Mouse (Mus musculus): Measurements from ENCODE around the gene Ascl3. TPM values are rescaled to one million over a fixed set of nuclear protein-coding genes. Genes with fewer than 3 reads are reported as not detected.

The Ascl3 gene
- total RNA-seq, 2 experiments from 2014 or later: not detected

DNA sequence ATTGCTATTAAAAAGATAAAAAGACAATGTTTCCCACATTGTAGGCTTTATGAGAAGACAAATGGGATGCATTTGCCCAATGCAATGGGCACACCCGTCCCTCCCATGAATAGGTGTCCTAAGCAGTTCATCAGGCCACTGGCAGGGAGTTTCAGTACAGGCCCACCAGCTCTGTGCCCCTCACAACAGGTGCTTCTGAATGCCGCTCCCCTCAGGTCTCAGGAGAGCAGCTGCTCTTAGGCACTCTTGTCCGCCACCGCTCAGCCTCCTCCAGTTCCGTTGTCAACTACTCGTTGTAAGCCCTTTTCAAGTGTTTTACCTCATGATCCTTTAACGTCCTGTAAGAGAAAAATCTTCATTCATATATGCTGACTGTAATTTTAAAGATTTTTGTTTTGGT lies 19.3 kb downstream of the Ascl3 start:
- intact Hi-C loops (cut with DNase I): no loop called here

DNA sequence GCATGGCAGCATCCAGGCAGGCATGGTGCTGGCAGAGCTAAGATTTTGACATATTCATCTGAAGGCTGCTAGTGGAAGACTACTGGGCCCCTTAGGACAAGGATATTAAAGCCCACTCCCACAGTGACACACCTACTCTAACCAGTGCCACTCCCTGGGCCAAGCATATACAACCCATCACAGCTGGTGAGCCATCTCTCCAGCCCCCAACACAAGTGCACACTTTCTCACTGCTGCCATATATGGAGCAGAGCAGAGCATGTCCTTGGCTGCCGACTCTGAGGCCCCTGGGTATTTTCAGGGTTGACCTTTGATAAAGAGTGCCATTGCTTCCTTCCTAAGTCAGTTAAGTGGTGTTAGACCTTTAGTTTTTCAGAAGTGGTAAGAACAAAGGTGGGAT lies 21.5 kb downstream of the Ascl3 start:
- intact Hi-C loops (cut with DNase I): no loop called here
- DNase-seq (ENCODE audit: low spot score): no peak

More for the DNA sequence above, 19.3 kb downstream of the Ascl3 start:
- DNase-seq (ENCODE audit: low spot score): no peak

DNA sequence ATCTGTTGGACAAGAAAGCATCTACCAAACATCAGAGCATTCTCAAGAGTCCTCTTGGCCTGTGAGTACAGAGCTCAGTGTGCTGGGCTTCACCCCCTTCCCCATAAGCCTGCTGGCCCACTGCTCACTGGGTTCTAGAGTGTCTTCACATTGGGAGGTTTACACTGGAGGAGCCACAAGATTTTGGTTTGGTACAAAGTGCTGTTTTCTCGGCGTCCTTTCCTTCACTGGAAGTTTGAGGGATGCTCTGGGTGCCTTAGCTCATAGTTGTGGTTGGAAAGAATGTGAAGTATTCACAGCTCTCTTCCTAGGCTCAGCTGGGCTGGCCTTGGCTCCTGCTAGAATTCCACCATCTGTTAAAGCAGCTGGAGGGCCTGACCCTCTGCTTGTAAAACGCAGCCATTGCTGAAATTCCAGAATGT lies 22.6 kb downstream of the Ascl3 start:
- DNase-seq (ENCODE audit: low spot score): peak; percentile 49
- intact Hi-C loops (cut with DNase I): loop anchor here (5.0 kb wide), 3 partner anchors 182 to 373 kb away; no protein-coding TSS in a partner anchor

DNA sequence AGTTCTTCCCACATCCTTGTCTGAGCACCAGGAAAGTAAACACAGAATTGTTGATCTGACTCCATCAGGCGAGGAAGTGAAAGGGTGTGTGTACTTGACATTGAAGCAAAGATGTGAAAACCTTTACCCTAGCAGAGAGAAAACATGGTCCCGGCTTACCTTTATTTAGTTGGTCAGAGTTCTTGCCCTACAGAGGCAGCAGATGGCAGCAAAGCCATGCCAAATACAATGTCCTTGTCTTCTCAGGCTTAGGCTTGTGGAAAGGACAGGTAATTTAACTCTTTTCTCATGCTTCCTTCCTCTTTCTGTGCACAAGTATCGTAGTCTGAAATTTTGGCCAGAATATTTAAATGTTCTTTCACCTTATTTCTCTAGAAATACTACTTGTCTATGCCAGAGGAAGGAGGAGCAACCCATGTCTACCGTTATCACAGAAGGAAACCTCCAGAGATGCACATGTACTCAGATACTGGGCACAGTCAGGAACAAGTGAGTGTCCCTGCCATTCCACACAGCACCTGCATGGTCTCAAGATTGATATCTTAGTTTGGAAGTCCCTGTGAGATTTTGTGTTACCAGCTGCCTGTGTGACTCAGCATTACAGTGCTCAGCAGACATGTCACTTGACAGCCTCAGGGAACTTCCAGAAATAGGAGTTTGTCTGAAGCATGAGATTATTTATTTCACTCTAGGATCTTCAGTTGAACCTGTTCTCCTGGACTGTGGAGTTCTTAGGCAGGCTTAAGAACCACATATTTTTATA lies 24.3 kb downstream of the Ascl3 start:
- no peak for DNase-seq (ENCODE audit: low spot score)
- intact Hi-C loops (cut with DNase I): loop anchor here (5.0 kb wide), 3 partner anchors 180 to 375 kb away; no protein-coding TSS in a partner anchor

DNA sequence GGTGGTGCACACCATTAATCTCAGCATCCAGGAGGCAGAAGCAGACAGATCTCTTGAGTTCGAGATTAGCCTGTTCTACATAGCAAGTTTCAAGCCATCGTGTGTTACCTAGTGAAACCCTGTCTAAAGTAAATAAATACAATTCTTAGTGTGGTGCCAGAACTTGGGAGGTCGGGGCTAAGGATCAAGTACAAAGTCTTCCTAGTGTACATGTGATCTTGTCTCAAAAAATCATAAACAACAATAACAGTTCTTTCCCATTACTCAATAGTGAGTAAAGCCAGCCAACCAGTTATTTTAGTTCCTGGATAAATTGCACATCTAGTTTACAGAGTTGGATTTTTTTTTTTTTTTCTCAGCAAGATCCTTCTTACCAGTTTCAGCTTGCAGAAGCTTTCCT lies 27.1 kb downstream of the Ascl3 start:
- DNase-seq (ENCODE audit: low spot score): no peak
- intact Hi-C loops (cut with DNase I): no loop called here

DNA sequence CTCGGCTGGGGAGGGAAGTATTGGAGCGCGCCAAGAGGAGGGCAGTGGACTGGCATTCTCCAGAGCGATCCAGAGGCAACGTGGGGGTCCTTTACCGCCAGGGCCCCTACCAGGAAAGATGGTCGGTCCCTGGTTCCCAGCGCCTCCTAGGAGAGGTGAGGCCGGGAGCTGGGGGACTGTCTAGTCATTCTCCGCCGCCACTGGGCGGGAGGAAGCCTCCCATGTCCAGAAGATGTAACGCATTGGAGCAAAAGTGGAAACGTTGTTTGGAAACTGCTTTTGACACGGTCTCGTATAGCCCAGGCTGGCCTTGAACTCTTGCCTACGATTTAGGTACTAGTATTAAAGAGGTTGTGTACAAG lies 27.5 kb downstream of the Ascl3 start:
- no peak for DNase-seq (ENCODE audit: low spot score)
- intact Hi-C loops (cut with DNase I): no loop called here

DNA sequence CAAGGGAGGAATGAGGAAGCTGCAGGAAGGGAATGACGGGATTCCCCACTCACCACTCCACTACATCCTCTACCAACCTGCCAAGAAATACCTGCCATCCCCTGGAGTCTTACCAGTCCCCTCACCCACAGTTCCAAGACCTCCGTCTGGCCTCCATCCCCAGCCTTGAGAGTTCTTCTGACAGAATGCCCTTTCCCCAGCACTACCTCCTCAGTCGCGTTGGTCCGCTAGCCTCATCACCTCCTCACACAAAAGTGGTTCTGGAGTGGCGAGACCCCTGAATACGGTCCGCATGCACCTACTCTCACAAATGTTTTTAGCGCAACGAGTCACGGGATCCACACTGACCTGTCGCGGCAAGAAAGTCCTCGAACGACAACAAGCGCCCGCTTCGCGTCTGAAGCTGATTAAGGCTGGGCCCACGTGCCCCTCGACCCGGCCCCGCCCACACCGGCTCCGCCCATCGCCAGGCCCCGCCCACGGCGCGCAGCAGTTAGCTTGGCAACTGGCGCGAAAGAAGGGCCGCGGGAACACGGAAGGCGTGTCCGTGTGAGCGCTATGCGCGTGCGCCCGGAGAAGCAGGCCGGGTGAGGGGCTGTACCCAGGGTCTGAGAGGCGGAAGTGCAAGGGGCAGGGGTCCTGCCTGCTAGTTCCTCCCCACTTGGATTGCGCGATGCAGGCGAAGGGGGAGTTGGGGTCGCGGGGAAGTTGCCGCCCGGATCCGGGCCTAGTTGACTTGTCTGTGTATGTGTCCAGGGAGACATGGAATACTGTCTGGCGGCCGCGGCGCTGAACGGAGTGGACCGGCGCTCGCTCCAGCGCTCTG lies 28.1 kb downstream of the Ascl3 start, which contains the start of the genes St5 and Akip1:
St5 (minus strand) TSS at position 416 of the 826 bp plus-strand sequence.
Akip1 (plus strand) TSS at position 501 of the 826 bp plus-strand sequence.
- intact Hi-C loops (cut with DNase I): no loop called here

DNA sequence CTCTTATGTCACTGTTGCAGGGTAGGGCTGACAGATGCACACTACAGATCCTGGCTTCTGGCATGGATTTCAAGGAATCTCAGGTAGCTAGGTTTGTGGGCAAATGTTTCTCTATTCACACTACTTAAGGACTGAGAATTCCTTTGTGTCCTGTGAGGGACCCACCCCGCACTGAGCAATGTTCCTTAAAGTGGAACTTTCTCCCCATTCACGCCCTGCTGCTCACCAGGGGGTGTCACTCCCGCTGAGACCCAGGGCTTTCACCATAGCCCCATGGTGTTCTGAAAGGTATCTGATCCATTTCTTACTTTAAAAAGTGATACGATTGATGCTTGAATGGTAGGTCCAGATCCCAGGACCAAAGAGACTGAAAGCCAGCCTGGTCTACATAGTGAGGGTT lies 28.8 kb downstream of the Ascl3 start:
- intact Hi-C loops (cut with DNase I): no loop called here
- DNase-seq (ENCODE audit: low spot score): no peak

More for the DNA sequence above, 28.1 kb downstream of the Ascl3 start, which contains the start of the genes St5 and Akip1:
- peak; percentile 88 for DNase-seq (ENCODE audit: low spot score)

DNA sequence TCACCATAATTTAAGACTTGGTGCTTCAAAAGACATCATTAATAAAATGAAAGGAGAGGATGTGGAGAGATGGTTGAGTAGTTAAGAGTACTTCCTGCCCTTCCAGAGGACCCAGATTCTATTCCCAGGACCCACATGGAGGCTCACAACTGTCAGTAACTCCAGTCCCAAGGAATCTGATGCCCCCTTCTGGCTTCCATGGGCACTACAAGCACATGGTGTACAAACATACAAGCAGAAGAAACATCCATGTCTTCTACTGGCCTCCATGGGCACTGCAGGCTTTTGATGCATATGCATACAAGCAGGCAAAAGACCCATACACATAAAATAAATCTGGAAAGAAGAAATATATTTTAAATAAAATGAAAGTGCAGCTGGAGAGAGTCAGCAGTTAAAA lies 31.3 kb downstream of the Ascl3 start:
- DNase-seq (ENCODE audit: low spot score): no peak
- intact Hi-C loops (cut with DNase I): no loop called here

DNA sequence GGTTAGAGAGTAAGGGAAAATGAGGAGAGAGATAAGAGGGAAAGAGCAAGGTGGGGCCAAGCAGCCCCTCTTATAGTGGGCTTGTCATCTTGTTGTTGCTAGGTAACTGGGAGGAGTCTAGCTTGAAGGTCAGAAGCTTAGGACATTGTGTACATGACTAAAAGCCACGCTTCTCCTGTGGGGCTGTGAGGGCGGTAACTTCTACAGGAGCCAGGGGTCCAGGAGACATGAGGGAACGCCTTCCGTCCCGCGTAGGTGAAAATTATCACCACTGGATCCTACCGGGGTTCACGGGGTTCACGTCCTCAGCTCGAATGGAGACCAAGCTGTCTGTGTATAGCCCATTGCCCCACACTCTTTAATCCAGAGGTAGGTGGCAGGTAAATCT lies 36.2 kb downstream of the Ascl3 start:
- DNase-seq (ENCODE audit: low spot score): no peak
- intact Hi-C loops (cut with DNase I): no loop called here

DNA sequence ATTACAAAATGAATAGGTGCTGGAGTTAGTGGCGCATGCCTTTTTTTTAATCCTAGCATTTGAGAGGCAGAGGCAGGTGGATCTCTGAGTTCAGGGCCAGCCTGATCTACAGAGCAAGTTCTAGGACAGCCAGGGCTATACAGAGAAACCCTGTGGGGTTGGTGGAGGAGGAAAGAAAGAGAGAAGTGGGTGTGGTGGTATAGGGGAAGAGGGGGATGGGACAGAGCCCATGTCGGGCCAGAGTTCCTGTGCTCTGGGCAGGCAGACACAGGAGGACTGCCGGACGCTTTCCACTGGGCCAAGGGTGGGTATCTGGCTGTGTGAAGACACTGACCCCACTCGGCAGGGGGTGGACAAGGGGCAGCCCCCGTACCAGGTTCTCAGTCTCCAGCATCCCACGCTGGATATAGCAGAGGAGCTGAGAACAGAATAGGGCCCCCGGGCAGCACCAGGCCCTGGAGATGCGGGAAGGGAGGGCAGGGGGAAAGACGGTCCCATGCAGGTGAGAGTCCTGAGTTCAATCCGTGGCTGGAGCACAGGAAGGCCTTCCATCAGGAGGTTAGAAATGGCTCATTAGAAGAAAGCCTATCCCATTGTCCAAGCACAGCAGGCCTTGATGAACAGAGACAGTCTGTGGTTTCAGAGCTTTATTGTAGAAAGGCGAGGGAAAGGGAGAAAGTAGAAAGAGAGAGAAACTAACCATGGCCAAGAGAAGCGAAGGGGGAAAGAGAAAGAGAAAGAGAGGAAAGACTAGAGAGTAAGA lies 36.8 kb downstream of the Ascl3 start:
- intact Hi-C loops (cut with DNase I): no loop called here
- no peak for DNase-seq (ENCODE audit: low spot score)

DNA sequence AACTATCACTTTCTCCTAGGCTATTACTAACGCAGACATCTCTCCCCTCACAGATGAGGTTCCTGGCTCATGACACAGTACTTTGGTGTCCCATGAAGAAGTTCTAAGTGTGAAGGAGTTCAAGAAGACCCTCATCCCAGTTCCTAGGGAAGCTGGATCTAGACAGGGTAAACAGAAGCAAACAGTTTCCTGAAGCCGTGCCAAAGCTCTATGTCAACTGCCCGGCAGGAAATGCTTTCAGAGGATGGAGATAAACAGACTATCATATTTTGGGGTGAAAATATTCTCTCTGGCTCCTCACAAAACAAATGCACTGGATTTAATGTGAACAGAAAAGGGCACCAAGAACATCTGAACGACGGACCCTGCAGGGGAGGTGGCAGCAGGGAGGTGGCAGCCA lies 40.6 kb downstream of the Ascl3 start:
- intact Hi-C loops (cut with DNase I): no loop called here
- no peak for DNase-seq (ENCODE audit: low spot score)

DNA sequence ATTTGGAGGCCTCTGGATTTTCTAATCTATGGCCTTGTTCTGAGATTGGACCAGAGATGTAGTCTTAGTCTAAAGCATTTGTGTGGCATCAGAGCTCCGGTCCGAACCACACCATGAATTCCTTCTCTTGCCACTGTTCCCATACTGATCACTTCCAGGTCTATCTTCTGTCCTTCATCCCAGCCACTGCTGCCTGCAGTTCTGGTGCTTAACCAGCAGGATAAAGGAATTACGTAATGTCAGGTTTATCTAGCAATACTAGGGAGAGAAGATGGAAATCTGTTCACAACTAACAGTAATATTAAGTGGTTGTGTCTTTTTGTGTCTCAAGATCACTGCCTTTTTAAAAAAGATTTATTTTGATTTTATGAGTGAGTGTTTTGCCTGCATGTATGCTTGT lies 41.4 kb downstream of the Ascl3 start:
- no peak for DNase-seq (ENCODE audit: low spot score)
- intact Hi-C loops (cut with DNase I): no loop called here

DNA sequence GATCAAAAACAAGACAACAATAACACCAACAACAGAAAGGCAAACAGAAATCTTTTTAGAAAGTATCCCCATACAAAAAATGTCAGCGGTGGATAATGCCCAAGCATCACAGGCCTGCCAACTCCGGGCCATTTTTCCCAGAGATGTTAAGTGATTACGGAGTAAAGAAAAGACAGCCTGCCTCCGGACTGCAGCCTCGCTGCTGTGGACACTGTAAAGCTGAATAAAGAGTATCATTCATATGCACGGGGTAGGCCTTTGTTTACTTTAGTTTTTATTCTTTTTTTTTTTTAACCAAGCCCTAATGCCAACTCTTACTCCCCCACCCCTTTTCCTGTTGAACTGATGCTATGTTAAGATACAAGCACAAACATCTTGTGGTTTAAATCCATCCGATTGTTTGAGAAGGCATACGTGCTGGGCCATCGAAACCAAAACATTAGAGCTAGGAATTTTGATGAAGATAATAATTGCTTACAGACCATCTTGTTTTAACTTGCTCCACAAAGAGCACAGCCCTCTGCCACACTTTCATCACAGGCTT lies 44.9 kb downstream of the Ascl3 start:
- no peak for DNase-seq (ENCODE audit: low spot score)

DNA sequence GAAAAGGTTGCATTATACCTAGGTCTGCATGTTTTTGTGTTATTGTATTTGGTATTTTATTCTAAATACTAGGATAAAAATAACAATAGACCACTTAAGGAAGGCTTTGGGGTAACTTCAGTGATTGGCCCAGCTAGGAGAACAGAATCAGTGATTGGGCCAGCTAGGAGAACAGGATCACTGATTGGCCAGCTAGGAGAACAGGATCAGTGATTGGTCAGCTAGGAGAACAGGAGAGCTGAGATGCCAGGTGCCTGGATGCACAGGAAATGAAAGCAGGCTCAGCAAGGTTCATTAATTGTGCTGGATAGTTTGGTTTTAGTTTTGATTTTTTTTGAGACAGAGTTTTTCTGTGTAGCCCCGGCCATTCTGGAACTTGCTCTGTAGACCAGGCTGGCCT lies 50.6 kb downstream of the Ascl3 start:
- DNase-seq (ENCODE audit: low spot score): no peak
- intact Hi-C loops (cut with DNase I): no loop called here

More for the DNA sequence above, 44.9 kb downstream of the Ascl3 start:
- intact Hi-C loops (cut with DNase I): no loop called here

DNA sequence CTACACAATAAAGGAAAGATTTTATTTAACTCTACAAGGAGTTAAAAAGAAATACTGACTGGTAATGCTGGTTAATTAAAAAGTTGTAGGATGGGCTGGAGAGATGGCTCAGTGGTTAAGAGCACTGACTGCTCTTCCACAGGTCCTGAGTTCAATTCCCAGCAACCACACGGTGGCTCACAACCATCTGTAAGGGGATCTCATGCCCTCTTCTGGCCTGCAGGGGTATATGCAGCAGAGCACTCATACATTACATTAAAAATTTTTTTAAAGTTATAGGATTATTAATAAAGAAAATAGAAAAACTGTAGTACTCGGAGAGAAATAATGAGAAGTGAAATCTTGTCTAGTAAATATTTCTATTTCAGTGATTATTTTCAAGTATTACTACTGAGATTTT lies 51.2 kb downstream of the Ascl3 start:
- intact Hi-C loops (cut with DNase I): no loop called here
- DNase-seq (ENCODE audit: low spot score): no peak
